Mouse (Mus musculus) neural tube, embryonic 13.5 days (tissue): Measurements from ENCODE around the gene Fkbp14. TPM values are rescaled to one million over a fixed set of nuclear protein-coding genes. Genes with fewer than 3 reads are reported as not detected.

ENCODE experiments used
- ATAC-seq: fragments of 200-750 bp; cut with Nextera tagmentation; 2 replicates; pipeline ENCODE4 v1.8.0; 2017; ENCODE audit warnings: low read depth, mild to moderate bottlenecking, moderate TSS enrichment, moderate library complexity
- H3K27ac ChIP-seq: fragments of 300-500 bp; sonication (generic); replicated peaks from 2 replicates; pipeline ENCODE4 v1.5.1; 2015; ENCODE audit warnings: moderate library complexity, mild to moderate bottlenecking, inconsistent platforms
- H3K27me3 ChIP-seq: fragments of 300-500 bp; sonication (generic); 2 replicates; pipeline ENCODE4 v1.6.1; 2015; ENCODE audit warnings: mild to moderate bottlenecking, inconsistent platforms
- H3K36me3 ChIP-seq: fragments of 300-500 bp; sonication (generic); 2 replicates; pipeline ENCODE4 v1.6.1; 2015; ENCODE audit warnings: mild to moderate bottlenecking, inconsistent platforms
- H3K4me1 ChIP-seq: fragments of 300-500 bp; sonication (generic); replicated peaks from 2 replicates; pipeline ENCODE4 v1.6.1; 2015; ENCODE audit warnings: inconsistent platforms
- H3K4me2 ChIP-seq: fragments of 300-500 bp; sonication (generic); 2 replicates; pipeline ENCODE4 v1.6.1; 2015; ENCODE audit warnings: inconsistent platforms, mild to moderate bottlenecking, moderate library complexity
- H3K4me3 ChIP-seq: fragments of 300-500 bp; sonication (generic); 2 replicates; pipeline ENCODE4 v1.5.1; 2015; ENCODE audit warnings: mild to moderate bottlenecking, inconsistent platforms
- H3K9ac ChIP-seq: fragments of 300-500 bp; sonication (generic); 2 replicates; pipeline ENCODE4 v1.6.1; 2015; ENCODE audit warnings: moderate library complexity, mild to moderate bottlenecking, inconsistent platforms
- H3K9me3 ChIP-seq: fragments of 300-500 bp; sonication (generic); 2 replicates; pipeline ENCODE4 v1.6.1; 2016; ENCODE audit warnings: inconsistent platforms
- WGBS: fragments of 180-500 bp; shearing (Covaris S2); methylation state at CpG from one replicate; pipeline ENCODE4 v1.1.7; 2015; 5-methylcytosine and 5-hydroxymethylcytosine counted together
- polyA plus RNA-seq: library from polyadenylated mRNA; unstranded; fragments of >200 nt; fragmentation: Nextera tagmentation; extraction: Ambion mirVana; gene quantifications from 2 replicates; pipeline ENCODE4 v1.2.1, GENCODE M21; 2015

Gene Fkbp14
- polyA plus RNA-seq, 1 experiment from 2014 or later: 19.3 TPM

DNA sequence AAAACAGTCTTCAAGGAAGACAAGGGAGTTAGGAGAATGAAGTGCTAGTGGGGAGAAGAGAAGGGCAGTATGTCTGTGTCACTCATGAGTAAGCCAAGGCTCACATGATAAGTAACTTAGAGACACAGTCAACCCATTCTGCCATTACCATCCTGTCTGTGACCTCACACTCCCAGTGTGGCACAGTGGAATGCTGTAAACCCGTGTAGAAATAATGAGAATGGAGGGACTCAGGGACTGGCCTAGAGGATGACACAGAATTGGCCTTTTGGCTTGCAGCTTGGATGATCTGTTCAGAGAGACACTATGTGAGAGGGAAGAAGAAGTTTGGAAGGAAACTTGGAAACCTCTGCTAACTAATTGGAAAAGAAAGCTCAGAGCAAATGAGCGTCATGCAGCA is 5.8 kb upstream of the Fkbp14 start:
- no peaks in the 10 kb centered on the region for H3K9me3 ChIP-seq
- no peak overlapping the region for H3K4me2 ChIP-seq
- peaks cover 8% of the 10 kb centered on the region; the same call in 1 of the 2 replicates for H3K4me1 ChIP-seq
- 81% methylated on average over 2 of the region's 2 CpGs for WGBS
- no peak overlapping the region for H3K4me3 ChIP-seq
- H3K27ac ChIP-seq: no peak overlapping the region
- no peak for ATAC-seq
- peaks cover 5% of the 10 kb centered on the region; the same call in 1 of the 2 replicates for H3K36me3 ChIP-seq
- H3K9ac ChIP-seq: no peak overlapping the region
- no peaks in the 10 kb centered on the region for H3K27me3 ChIP-seq

DNA sequence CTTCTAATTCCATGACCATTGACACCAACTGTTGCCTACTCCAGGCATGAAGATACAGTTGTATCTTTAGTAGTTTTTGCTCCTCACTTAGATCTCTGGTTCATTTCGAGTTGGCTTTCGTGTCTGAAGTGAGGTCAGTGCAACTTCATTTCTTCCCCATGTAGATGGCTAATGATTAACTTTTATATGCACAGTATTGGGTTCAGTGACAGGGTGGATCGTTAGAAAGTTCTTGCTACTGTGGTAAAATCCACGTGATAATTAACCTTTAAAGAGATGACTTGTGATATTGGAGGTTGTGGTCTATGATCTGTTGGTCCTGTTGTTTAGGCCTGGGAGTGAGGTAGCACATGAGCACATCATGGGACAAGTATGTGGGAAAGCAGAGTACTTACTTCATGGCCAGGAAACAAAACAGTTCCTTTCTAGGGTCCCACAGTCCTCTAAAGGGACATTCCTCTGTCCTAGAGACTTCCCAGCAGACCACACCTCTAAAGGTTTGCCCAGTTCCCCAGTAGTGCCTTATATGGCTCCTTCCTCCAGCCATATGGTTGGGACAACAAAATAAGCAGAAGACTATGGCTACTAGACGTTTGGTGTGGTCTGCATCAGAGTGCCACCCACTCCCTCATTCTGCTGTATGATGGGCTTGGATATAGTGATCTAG is 3.7 kb upstream of the Fkbp14 start:
- 80% methylated on average over 5 of the region's 5 CpGs for WGBS
- Histone ChIP-seq H3K9ac (no peak overlapping the region), H3K4me3 (no peak overlapping the region), H3K4me1 (peaks cover 25% of the 10 kb centered on the region), H3K9me3 (no peaks in the 10 kb centered on the region), H3K4me2 (no peak overlapping the region), H3K27me3 (no peaks in the 10 kb centered on the region), H3K36me3 (peaks cover 5% of the 10 kb centered on the region; the same call in 1 of the 2 replicates), H3K27ac (no peak overlapping the region)
- no peak for ATAC-seq

DNA sequence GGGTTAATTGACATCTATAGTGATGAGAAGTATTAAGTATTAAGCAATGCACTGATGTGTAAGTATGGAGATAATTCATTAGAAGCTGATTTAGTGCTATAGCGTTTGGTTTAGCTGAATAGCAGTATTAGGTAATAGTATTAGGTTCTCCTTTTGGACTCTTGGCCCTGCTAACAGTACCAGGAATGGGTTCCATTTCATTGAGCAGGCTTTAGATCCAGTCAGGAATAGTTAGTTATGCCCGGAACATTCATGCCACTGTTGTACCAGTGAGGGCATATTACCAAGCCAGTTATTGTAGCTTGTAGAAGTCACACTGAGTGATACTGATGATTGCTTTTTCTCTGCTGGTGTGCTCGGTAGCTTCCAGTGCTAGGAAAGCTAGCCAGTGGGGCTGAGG is 603 bp upstream of the Fkbp14 start:
- no peak overlapping the region for H3K4me2 ChIP-seq
- no peaks in the 10 kb centered on the region for H3K27me3 ChIP-seq

DNA sequence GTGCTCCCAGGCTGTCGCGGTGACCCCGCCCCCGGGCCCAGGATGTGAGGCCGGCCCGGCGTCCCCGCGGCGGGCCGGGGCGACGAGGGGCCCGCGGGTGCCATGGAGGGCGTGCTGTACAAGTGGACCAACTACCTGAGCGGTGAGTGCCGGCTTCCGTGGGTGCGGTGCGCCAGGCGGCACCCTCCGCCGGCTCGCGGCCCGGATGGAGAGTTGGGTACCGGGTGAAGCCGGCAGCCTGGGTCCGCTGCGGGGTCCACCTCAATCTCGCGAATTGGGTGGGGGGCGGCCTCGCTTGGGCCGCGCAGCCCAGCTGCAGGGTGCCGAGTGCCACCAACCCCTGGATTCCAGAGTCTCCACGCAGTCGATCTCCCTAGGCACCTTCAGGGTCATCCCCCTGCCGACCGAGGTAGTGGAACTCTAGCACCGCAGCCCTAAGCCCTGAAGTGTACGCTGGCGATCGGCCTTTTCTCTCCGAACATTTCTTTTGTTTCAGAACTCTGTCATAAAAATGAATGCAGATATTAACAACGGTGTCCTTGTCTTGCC is 1.7 kb downstream of the Fkbp14 start:
- H3K27ac ChIP-seq: peak overlapping the region; percentile 83
- H3K36me3 ChIP-seq: no peaks in the 10 kb centered on the region
- peak; percentile 38 for ATAC-seq
- no peaks in the 10 kb centered on the region for H3K27me3 ChIP-seq
- H3K4me2 ChIP-seq: peak overlapping the region; percentile 80
- peak overlapping the region; percentile 90 for H3K9ac ChIP-seq
- under 1% methylated on average over 41 of the region's 48 CpGs for WGBS
- peak overlapping the region; percentile 96 for H3K4me3 ChIP-seq
- H3K4me1 ChIP-seq: peaks cover 51% of the 10 kb centered on the region
- H3K9me3 ChIP-seq: no peaks in the 10 kb centered on the region

More for the DNA sequence above, 603 bp upstream of the Fkbp14 start:
- 90% methylated on average over 3 of the region's 3 CpGs for WGBS
- Histone ChIP-seq H3K4me1 (peaks cover 37% of the 10 kb centered on the region), H3K36me3 (no peaks in the 10 kb centered on the region), H3K9ac (no peak overlapping the region), H3K4me3 (no peak overlapping the region), H3K27ac (no peak overlapping the region), H3K9me3 (no peaks in the 10 kb centered on the region)
- ATAC-seq: no peak

DNA sequence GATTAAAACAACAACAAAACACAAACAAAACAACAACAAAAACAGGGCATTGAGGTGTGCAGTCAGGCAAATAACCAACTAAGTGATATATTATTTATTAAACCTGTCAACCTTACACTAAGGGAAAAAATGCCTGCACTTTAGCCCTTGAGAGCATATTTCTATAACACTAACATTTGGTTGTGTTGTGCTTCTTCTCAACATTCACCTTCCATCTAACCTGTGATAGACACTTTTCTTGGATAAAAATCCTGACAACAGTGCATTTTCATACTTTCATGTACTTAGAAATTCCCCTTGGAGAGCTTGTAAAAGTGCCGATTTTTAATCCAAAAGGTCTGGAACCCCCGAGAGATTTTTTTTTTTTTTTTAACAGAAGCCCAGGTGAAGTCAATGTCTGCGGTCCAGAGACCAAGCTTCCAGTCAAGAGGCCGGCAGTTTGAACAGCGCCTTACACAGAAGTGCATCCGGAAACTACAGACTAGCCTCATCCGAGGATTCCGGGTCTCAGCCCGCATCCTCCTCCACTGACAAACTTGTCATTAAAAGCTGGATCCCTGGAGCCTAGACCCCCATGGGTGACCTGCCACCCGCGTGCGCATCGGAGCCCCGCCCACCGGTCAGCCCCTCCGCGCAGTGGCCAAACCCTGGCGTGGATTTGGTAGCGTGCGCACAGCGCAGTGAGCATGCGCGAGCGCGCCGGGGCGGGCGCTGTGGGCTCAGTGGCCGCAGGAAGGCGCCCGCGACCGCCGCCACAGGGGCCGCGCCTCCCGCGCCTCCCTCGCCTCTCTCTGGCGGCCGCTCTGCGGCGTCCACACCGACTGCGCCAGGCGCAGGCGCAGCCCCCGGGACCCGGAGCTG is 2.4 kb downstream of the Fkbp14 start, which contains the start of gene Plekha8:
TSS of gene Plekha8 (plus strand) at position 643 of the 861 bp plus-strand sequence.
- no peaks in the 10 kb centered on the region for H3K36me3 ChIP-seq
- peaks cover 51% of the 10 kb centered on the region for H3K4me1 ChIP-seq
- peak within 1 kb of the TSS; percentile 90 for H3K9ac ChIP-seq
- peak within 1 kb of the TSS; percentile 80 for H3K4me2 ChIP-seq
- H3K9me3 ChIP-seq: no peaks in the 10 kb centered on the region
- H3K4me3 ChIP-seq: peak within 1 kb of the TSS; percentile 96
- under 1% methylated on average over 48 of the region's 49 CpGs for WGBS
- H3K27me3 ChIP-seq: no peaks in the 10 kb centered on the region
- ATAC-seq: peak; percentile 95
- H3K27ac ChIP-seq: peak within 1 kb of the TSS; percentile 83

DNA sequence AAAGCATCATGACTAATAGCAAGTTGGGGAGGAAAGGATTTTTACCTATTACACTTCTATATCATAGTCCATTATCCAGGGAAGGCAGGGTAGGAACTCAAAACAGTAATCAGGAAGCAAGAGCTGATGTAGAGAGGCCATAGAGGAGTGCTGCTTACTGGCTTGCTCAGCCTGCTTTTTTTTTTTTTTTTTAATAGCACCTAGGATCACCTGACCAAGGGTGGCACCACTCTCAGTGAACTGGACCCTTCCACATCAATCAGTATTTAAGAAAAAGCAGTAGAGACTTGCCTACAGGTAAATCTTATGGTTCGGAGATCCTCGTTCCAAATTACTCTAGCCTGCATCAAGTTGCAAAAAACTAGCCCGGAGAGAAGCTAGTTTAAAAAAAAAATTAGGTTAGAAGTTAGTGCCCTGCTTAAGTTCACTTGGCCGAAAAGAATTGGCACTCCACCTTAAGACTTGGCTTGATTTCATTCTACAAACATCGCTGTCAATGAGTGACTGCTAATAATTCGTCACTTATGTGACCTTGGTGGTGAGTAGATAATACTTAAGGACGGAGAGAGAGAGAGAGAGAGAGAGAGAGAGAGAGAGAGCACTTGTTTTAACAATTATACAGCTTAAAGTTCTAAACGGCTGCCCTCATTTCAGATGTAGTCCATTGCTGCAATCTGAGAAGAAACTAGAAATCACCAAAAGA is 3.2 kb downstream of the Fkbp14 start:
- Histone ChIP-seq H3K4me3 (peak overlapping the region; percentile 96), H3K27me3 (no peaks in the 10 kb centered on the region), H3K9ac (peak overlapping the region; percentile 76; the same call in 1 of the 2 replicates), H3K27ac (no peak overlapping the region), H3K36me3 (no peaks in the 10 kb centered on the region), H3K4me1 (peaks cover 51% of the 10 kb centered on the region), H3K9me3 (no peaks in the 10 kb centered on the region), H3K4me2 (peak overlapping the region; percentile 80)
- ATAC-seq: no peak
- 62% methylated on average over 8 of the region's 8 CpGs for WGBS

DNA sequence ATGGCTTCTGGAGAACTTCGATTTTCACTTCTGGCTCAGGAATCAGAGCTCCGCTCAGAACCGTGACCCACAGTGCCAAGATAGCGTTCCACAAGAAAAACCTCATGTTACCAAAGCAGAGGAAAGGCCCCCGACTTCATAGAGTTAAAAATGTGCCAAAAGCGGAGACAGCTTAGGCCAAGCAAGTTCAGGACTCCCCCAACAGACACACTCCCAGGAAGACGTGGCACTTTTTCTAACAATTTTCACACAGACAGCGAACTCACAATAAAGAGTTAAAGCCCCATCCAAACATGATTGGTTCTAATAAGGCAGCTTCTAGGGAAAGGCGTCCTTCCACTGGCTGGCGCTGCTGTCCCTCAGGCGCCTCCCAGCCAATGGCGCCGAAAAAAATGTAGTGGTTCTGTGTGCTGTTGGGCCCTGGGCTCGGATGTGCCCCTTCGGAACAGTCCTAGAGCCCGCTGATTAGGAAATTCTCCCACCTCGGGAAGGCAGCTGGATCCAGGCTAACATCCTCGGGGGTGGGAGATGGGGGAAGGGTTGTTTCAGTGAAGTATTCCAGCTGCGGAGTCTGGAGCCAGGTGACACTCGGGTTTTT is 4.1 kb downstream of the Fkbp14 start:
- Histone ChIP-seq H3K4me2 (peak overlapping the region; percentile 57), H3K27me3 (no peaks in the 10 kb centered on the region), H3K4me1 (peaks cover 51% of the 10 kb centered on the region), H3K9me3 (no peaks in the 10 kb centered on the region), H3K4me3 (peak overlapping the region; percentile 59), H3K9ac (peak overlapping the region; percentile 76), H3K36me3 (no peaks in the 10 kb centered on the region), H3K27ac (peak overlapping the region; percentile 76)
- peak; percentile 86 for ATAC-seq
- under 1% methylated on average over 20 of the region's 20 CpGs for WGBS

DNA sequence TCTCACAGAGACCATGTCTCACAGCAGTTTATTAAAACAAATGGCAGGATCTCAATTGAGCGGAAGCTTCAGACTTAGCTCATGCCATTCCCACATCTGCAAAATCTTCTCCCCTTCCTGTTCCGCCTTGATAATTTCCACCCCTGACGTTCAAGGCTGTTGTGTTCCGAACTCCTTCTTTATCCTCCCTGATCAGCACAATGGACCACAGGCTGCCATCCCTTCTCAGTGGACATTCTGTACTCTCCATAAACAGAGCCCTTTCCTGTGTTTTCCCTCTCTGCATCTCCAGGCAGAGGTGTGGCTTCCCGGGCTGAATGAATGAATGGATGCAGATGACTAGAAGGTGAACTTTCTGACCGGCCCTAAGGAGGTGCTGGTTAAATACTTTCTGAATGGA is 5.3 kb downstream of the Fkbp14 start:
- 48% methylated on average over 6 of the region's 6 CpGs for WGBS
- Histone ChIP-seq H3K36me3 (no peaks in the 10 kb centered on the region), H3K27ac (no peak overlapping the region), H3K4me1 (peaks cover 45% of the 10 kb centered on the region), H3K27me3 (no peaks in the 10 kb centered on the region), H3K4me2 (peak overlapping the region; percentile 57), H3K4me3 (peak overlapping the region; percentile 17), H3K9me3 (no peaks in the 10 kb centered on the region), H3K9ac (peak overlapping the region; percentile 43; the same call in 1 of the 2 replicates)
- ATAC-seq: no peak

DNA sequence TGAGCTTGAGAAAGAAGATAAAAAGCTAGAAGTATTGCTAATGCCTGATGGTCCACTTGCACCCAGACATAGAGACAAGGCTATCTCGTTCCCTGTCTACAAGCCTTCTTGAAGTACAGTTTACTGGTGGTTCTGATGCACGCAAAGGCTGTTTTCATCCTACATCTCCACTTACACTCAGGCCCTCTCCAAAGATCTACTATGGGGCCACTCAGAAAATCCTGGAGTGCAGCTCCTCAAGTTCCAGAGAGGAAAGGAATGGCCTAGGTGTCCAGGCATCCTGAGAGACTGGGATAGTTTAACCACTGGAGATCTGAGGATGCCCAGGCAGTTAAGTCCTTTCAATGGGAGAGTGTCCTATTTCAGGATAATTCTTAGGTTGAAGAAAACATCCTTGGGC is 6.4 kb downstream of the Fkbp14 start:
- no peak overlapping the region for H3K9ac ChIP-seq
- WGBS: 90% methylated on average over 2 of the region's 2 CpGs
- H3K27me3 ChIP-seq: no peaks in the 10 kb centered on the region
- no peak overlapping the region for H3K27ac ChIP-seq
- no peak for ATAC-seq
- H3K4me1 ChIP-seq: peaks cover 35% of the 10 kb centered on the region
- no peak overlapping the region for H3K4me3 ChIP-seq
- peak overlapping the region; percentile 57 for H3K4me2 ChIP-seq
- H3K9me3 ChIP-seq: no peaks in the 10 kb centered on the region
- no peaks in the 10 kb centered on the region for H3K36me3 ChIP-seq

DNA sequence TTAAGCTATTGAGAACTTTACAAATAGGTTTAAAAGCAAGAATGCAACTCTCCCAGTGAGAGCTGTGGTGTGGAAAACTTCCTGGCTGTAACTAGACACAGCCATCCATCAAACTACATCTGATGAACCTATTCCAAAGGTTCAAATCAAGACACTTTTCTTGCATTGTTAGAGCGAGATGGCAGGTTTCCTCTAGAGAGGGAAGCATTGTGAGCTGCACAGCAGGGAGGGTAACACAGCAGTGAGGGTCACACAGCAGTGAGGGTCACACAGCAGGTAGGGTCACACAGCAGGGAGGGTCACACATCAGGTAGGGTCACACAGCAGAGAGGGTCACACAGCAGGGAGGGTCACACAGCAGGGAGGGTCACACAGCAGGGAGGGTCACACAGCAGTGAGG is 8.9 kb downstream of the Fkbp14 start:
- no peaks in the 10 kb centered on the region for H3K36me3 ChIP-seq
- no peaks in the 10 kb centered on the region for H3K9me3 ChIP-seq
- no peak overlapping the region for H3K4me2 ChIP-seq
- H3K9ac ChIP-seq: no peak overlapping the region
- H3K4me3 ChIP-seq: no peak overlapping the region
- H3K4me1 ChIP-seq: peaks cover 20% of the 10 kb centered on the region
- no peak overlapping the region for H3K27ac ChIP-seq
- 33% methylated on average over 1 of the region's 1 CpGs for WGBS
- no peaks in the 10 kb centered on the region for H3K27me3 ChIP-seq
- ATAC-seq: no peak

DNA sequence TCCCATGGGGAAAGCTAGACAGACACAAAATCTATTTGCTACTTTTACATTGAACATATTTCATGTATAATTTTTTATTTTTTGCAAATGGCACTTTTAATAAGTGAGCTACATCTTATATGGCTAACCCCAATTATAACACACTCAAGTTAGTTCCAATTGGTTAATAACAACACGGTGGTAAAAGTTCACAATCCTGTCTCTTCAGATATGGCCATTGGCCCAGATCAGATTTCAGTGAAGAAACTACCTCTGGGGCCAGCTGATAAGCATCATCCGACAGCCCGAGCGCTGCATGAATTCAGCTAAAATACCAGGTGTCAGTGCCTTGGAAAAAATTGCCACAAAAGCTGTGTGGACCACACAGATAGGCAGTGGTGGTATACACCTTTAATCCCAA is 9.4 kb downstream of the Fkbp14 start:
- Histone ChIP-seq H3K27ac (no peak overlapping the region), H3K4me3 (no peak overlapping the region), H3K36me3 (no peaks in the 10 kb centered on the region), H3K9ac (no peak overlapping the region), H3K4me1 (peaks cover 20% of the 10 kb centered on the region), H3K27me3 (no peaks in the 10 kb centered on the region), H3K9me3 (no peaks in the 10 kb centered on the region), H3K4me2 (no peak overlapping the region)
- 89% methylated on average over 4 of the region's 4 CpGs for WGBS
- ATAC-seq: no peak
